Comparison of ENCODE assay signal across 9 mouse cellular contexts in the genomic region with DNA sequence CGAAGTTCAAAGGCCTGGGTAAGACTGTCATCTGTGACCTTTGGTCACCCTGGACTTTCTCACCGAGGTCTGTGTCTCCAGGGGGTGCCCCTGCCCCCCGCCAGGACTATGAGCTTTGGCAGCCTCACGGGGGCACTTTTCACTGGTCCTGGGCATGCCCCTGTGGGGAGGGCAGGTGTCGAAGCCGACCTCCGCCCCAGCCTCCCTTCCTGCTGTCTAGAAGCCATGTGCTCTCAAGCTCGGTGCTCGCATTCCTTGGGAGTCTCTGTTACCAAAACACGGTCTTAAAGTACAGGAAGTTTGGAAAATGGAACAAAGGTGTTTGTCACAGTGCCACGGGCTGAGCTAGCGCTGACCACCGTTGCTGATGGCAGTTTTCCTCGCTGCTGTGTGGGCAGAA. TPM values are rescaled to one million over a fixed set of nuclear protein-coding genes. Genes with fewer than 3 reads are reported as not detected.
DNase-seq lines count a peak whose midpoint lies in the region; ATAC-seq lines count a peak whose summit lies in the region.
"Had no signal": no experiment of that assay in that cellular context is flagged by ENCODE, and none has a peak within 500 bp of the region (broad histone marks: within the 10 kb centered on the region; RNA-seq: fewer than 3 reads in every experiment).

No protein-coding gene starts in this region.

- no peaks in the 10 kb centered on the region for H3K9me3 ChIP-seq in hindbrain, embryonic 16.5 days (ENCODE audit: control insufficient read depth, low read length)

- no peaks in the 10 kb centered on the region for H3K27me3 ChIP-seq in hindbrain, embryonic 16.5 days (replicated peaks; ENCODE audit: control insufficient read depth, insufficient read depth, low read length)

- ATAC-seq in hindbrain, embryonic 16.5 days, result no peak

- H3K4me2 ChIP-seq in hindbrain, embryonic 16.5 days (ENCODE audit: low read length), result no peak overlapping the region

- no peak overlapping the region; the same call in 1 of the 2 replicates for H3K9ac ChIP-seq in hindbrain, embryonic 16.5 days (ENCODE audit: low read depth, low read length)
- H3K9ac ChIP-seq: liver, embryonic 14.5 days had no signal

- H3K36me3 ChIP-seq in hindbrain, embryonic 16.5 days (ENCODE audit: control insufficient read depth, insufficient read depth, low read length), result no peaks in the 10 kb centered on the region

- peak; percentile 56 for DNase-seq in cerebellum, adult 11-12 months
- no peak for DNase-seq in cerebellum, postnatal 4 days (ENCODE audit: low spot score in 2 of 2)
- peak; percentile 36 for DNase-seq in embryo, embryonic 10 days (ENCODE audit: low spot score)
- peak; percentile 32 for DNase-seq in lung, postnatal 10 days
- DNase-seq in thymus, postnatal 0 days (ENCODE audit: low spot score), result no peak
- DNase-seq in B cell, adult 2 months, result no peak
- no peak for DNase-seq in spleen, postnatal 36 days (ENCODE audit: low spot score in 2 of 2)

- H3K27ac ChIP-seq in hindbrain, embryonic 16.5 days (ENCODE audit: low read depth, low read length), result peak overlapping the region; percentile 98
- H3K27ac ChIP-seq: liver, embryonic 14.5 days had no signal

- WGBS in hindbrain, embryonic 16.5 days, result 34% methylated on average over 14 of the region's 14 CpGs

- H3K4me1 ChIP-seq in hindbrain, embryonic 16.5 days (ENCODE audit: control insufficient read depth, insufficient read depth, low read depth, low read length), result peaks cover 29% of the 10 kb centered on the region

- H3K4me3 ChIP-seq in hindbrain, embryonic 16.5 days (ENCODE audit: low read length), result no peak overlapping the region

RNA-seq across cellular contexts. Expression of gene Tob1, which starts 52.7 kb away (rescaled TPM):
- polyA plus RNA-seq in hindbrain, embryonic 16.5 days (2015; fragmentation: Nextera tagmentation; extraction: Ambion mirVana), result 29.1 and 29.2 TPM in 2 replicates
- polyA plus RNA-seq in thymus, postnatal 0 days (2015; fragmentation: Nextera tagmentation; extraction: Ambion mirVana), result 21.6 and 23.9 TPM in 2 replicates

Comparison
In these comparisons a context has a peak if more than half of its experiments do, and no peak if none do; other contexts are left out.
1. DNase-seq: peak in cerebellum, adult 11-12 months (single experiment), embryo, embryonic 10 days (single experiment) and lung, postnatal 10 days (single experiment); none in cerebellum, postnatal 4 days (0 of 2), thymus, postnatal 0 days (single experiment), B cell, adult 2 months (0 of 2) and spleen, postnatal 36 days (0 of 2).